Mouse (Mus musculus) splenic B cell, adult 2 months (primary cell): ENCODE measurements around the gene Sit1.
A peak's percentile ranks its signal among the peaks of the same experiment; 100 is the strongest.

Source experiments
- DNase-seq: peaks from one replicate; pipeline ENCODE4 v3.0.0-alpha.2; 2011; ENCODE audit warnings: low read depth, low spot score
- H3K27me3 ChIP-seq: 2 replicates; pipeline ENCODE4 v1.6.1; 2012; ENCODE audit warnings: mild to moderate bottlenecking, low read length, moderate library complexity, mixed read lengths; ENCODE audit not compliant: control insufficient read depth, poor library complexity, insufficient read depth, severe bottlenecking
- H3K36me3 ChIP-seq: 2 replicates; pipeline ENCODE4 v1.6.1; 2012; ENCODE audit warnings: mild to moderate bottlenecking, low read length, moderate library complexity, mixed read lengths; ENCODE audit not compliant: control insufficient read depth, poor library complexity, insufficient read depth, severe bottlenecking

Gene Sit1

DNA sequence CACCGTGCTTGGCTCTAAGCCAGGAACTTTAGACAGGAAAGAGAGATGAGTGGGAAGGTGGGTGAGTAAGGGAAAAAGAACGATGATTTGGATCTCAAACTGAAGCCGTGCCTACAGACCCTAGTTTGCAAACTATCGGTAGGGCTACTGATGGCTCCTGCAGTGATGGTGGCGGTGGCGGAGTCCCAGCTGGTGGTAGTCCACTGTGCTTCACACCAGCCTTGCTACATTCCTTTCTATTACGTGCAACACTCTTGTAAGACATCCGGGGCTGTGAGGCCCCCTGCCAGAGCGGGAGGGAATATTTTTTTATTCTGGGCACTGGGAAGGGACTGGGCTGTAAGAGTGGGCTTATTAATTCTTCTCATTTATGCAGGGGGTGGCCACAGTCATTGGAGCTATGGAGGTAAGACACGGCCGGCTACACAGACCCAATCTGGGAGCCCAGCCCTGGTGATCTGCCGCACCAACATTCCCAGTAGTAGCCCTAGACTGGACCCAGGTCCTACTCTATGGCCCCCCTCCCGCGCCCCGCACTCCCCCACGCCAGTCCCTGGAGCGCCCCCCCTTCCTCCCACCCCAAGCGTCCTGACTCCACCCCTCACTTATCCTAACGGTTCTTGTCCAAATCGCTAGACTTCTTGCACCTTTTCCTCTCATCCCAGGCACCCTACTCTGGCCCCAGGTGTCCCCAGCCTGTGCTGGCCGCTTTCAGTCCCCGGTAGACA, 24.6 kb upstream of the Sit1 start:
- Histone ChIP-seq H3K27me3 (no peaks in the 10 kb centered on the region), H3K36me3 (no peaks in the 10 kb centered on the region)
- DNase-seq: no peak

DNA sequence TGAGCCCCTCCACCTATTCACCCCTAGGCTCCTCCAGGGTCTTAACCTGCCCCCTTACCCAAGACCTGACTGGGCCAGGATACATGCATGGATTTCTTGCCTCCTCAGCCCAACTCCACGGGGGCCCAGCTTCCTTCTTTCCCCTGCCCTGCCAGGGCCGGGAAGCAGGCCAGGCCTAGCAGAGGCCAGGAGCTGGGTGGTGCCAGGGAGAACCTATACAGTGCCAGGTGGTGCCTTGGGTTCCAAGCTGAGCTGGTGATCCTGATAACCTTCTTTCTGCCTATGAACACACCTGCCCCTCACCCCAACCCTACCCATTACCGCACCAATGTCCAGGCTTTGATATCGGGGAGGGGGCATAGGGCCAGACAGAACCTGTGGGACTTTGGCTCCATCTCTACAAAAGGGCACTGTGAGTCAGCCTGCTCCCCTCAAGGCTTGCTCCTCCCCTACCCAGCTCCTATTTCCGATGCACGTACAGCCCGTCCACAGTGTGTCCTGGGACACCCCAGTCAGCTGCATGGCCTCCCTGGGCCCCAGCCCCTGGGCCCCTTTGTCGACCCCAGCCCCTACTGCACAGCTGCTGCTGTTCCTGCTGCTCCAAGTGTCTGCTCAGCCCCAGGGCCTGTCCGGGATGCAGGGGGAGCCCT, 23.1 kb upstream of the Sit1 start, which contains the start of gene Car9:
TSS of gene Car9 (plus strand) at position 431 of the 650 bp plus-strand sequence.
- DNase-seq: no peak
- H3K27me3 ChIP-seq: no peaks in the 10 kb centered on the region
- H3K36me3 ChIP-seq: no peaks in the 10 kb centered on the region

DNA sequence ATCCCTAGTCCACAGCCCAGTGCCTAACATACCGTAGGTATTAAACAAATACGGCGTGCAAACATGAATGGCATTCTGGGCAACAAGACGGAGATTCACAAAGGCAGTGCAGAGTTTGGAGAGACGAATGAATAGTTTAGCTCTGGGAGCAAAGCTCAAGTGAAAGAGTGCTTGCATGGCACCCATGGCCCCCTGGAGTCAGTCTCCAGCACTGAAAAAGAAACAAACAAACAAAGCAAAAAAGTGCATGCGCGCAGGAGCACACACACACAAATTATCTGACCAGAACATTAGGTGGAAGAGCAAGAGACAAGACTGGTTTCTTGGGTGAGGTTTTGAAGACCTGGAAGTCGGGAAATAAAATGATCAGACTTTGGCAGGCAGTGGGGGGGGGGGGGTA, 22.5 kb upstream of the Sit1 start:
- no peaks in the 10 kb centered on the region for H3K27me3 ChIP-seq
- DNase-seq: no peak

DNA sequence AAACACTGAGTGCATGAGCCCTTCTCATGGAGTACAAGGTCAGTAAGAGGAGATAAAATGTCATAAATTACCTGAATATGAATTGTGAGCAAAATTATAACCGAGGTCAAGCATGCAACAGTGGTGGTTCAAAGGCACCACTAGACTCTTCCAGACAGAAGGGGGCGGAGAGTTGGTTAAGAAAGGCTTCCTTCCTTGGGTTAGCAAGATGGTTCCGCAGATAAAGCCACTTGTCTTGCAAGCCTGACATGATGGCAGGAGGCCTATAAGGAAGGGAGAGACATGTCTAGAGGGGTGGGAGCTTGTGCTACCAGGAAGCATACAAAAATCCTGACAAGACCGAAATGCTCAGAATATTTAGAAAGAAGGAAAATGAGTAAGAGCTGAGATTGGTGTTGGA, 20.7 kb upstream of the Sit1 start:
- no peak for DNase-seq
- no peaks in the 10 kb centered on the region for H3K36me3 ChIP-seq
- H3K27me3 ChIP-seq: no peaks in the 10 kb centered on the region

More for the DNA sequence above, 22.5 kb upstream of the Sit1 start:
- H3K36me3 ChIP-seq: no peaks in the 10 kb centered on the region

DNA sequence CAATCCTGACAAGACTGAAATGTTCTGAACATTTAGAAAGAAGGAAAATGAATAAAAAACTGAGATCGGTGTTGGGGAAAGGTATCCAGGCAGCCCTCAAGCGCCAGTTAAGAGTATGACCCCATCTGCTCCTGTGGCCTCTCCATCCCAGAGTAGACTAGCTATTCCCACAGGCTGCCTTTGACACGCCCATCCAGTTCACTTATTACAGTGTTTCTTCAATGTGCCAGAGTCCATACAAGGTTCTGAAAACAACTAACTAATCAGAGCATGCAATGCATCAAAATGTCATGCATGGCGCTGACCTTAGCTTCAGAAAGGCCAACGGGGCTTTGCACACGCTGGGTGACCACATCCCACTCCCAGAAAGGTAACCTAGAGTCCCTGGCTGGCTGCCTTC, 20.0 kb upstream of the Sit1 start:
- H3K27me3 ChIP-seq: no peaks in the 10 kb centered on the region
- no peaks in the 10 kb centered on the region for H3K36me3 ChIP-seq
- no peak for DNase-seq

DNA sequence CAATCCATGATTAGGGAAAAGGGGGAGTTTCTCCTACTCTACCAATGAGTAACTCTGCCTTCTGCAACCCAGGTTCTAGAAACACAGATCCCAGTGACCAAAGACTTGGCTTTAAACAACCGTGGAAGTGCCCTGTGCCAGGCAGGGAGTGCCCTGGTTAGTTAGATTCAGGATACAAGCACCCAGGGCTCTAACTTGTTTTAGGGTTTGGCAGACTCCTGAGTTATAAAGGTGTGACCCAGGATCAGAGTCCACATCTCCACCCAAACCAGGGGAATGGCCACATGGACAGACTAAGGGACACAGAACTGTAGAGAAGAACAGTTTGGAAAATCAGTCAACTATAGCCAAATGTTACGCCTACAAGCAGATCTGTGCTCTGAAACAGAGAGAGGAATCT, 19.5 kb upstream of the Sit1 start:
- DNase-seq: no peak
- Histone ChIP-seq H3K27me3 (no peaks in the 10 kb centered on the region), H3K36me3 (no peaks in the 10 kb centered on the region)

DNA sequence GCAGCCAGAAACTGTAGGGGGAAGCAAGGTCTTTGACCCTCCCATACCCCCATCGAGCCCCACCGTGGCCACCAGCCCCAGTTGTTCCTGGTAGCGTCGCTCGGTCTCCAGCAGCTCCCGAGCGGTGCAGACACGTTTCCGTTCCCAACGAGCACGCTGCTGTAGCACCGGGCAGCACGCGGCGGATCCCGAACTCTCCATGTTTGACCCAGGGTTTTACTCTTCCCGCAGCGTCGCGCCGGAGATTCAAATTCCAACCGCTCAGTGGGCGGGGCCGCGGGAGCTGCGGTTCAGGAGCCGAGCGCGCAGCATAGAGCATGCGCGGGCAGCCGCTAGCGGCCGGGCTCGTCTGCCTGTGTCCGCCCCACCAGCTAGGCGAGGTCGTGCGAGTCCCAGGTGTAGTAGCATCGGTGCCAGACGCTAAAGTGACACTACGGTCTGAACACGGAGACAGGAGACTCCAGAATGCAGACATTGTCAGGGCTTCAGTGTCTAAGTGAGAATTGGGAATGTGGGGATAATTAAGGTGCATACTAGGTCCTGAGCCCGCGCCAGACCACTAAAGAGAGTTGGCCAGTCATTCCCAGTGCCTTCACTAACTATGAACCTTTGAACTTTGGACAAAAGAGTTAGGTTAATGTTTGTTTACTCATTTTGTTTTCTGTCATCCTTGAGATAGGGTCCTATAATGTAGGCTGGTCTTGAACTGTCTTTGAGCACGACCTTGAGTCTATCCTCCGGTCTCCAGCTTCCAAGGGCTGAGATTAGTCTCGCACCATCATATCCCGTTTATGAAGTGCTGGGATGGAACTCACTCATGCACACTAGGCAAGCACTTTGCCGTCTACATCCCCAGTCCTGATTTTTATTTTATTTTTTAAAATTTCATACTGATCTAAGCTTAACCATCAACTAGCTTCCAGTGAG, 16.1 kb upstream of the Sit1 start, which contains the start of gene Arhgef39:
TSS of gene Arhgef39 (minus strand) at position 289 of the 927 bp plus-strand sequence.
- no peaks in the 10 kb centered on the region for H3K36me3 ChIP-seq
- no peaks in the 10 kb centered on the region for H3K27me3 ChIP-seq
- peak; percentile 64 for DNase-seq

GRCm38 (mm10) chr4:43498983-43499382, 15.4 kb upstream of the Sit1 start:
- no peaks in the 10 kb centered on the region for H3K27me3 ChIP-seq
- no peaks in the 10 kb centered on the region for H3K36me3 ChIP-seq
- peak; percentile 45 for DNase-seq

DNA sequence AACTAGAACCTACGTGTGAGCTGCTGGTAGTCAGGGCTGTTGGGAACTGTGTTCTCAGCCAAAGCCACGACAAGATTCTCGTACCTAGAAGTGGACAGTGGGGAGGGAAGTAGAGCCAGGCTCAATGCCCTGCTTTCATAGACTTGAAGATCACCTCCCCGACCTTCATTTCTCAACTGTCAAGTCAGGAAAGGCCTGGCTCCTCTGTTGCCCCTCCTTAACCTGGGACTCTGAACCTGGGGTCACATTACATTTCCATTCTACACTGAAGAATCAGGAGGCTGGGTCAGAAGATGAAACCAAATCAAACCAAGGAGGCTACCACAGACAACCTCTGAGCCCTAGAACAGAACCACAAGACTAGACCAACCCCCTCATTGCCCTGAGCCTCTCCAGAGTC, 14.4 kb upstream of the Sit1 start:
- no peaks in the 10 kb centered on the region for H3K36me3 ChIP-seq
- DNase-seq: no peak
- H3K27me3 ChIP-seq: no peaks in the 10 kb centered on the region

- no peak for DNase-seq
- H3K27me3 ChIP-seq: no peaks in the 10 kb centered on the region
- no peaks in the 10 kb centered on the region for H3K36me3 ChIP-seq
These were observed 13.9 kb upstream of the Sit1 start for GRCm38 (mm10) chr4:43497405-43497804.

- DNase-seq: no peak
- Histone ChIP-seq H3K27me3 (no peaks in the 10 kb centered on the region), H3K36me3 (no peaks in the 10 kb centered on the region)
These were observed 13.1 kb upstream of the Sit1 start for GRCm38 (mm10) chr4:43496587-43496986.

GRCm38 (mm10) chr4:43493846-43494240, 10.3 kb upstream of the Sit1 start:
- Histone ChIP-seq H3K36me3 (no peaks in the 10 kb centered on the region), H3K27me3 (no peaks in the 10 kb centered on the region)
- peak; percentile 33 for DNase-seq

- H3K36me3 ChIP-seq: no peaks in the 10 kb centered on the region
- DNase-seq: peak; percentile 97
- H3K27me3 ChIP-seq: no peaks in the 10 kb centered on the region
These were observed 9.8 kb upstream of the Sit1 start for GRCm38 (mm10) chr4:43493186-43493845.

DNA sequence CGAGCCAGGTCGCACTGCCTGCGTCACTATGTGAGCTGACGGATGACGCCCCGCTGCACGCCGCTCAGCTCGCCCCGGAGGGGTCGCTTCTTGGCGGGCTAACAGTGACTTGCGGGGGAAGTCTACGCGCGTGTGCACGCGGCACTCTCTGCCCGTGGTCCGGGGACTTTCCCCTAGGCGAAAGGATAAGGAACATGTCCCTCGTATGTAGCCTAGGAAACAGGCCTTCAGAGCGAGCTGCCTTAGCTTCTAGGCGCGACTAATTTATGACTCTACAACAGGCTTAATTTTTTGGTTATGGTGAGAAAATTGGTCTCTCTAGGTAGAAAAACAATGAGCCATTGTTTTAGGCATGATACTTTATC, 9.3 kb upstream of the Sit1 start, which contains the start of gene Ccdc107:
TSS of gene Ccdc107 (plus strand) at position 80 of the 365 bp plus-strand sequence.
- Histone ChIP-seq H3K36me3 (no peaks in the 10 kb centered on the region), H3K27me3 (no peaks in the 10 kb centered on the region)
- DNase-seq: peak; percentile 98
